Mouse (Mus musculus): ENCODE results near the gene Adcy7. TPM values are rescaled to one million over a fixed set of nuclear protein-coding genes. Genes with fewer than 3 reads are reported as not detected.

The Adcy7 gene
- 145 and 146 TPM in 2 replicates for polyA plus RNA-seq (2012; ENCODE audit: insufficient read depth, insufficient read length, missing spikeins)

- TF ChIP-seq POLR2A (IDR thresholded peaks at IDR 0.05; ENCODE audit: borderline replicate concordance, low read depth, low read length) (no peak), CTCF (IDR thresholded peaks at IDR 0.05; ENCODE audit: low read depth, low read length) (no peak)
- Histone ChIP-seq H3K27ac (ENCODE audit: insufficient read depth, low read depth, low read length) (no peak within 1 kb of the TSS), H3K4me3 (ENCODE audit: insufficient read depth, low read length) (peak within 1 kb of the TSS; percentile 62), H3K4me1 (ENCODE audit: control insufficient read depth, insufficient read depth, low read length) (peaks cover 30% of the 10 kb centered on the region)
These were observed at the start of gene Adcy7 for GRCm38 (mm10) chr8:88272231-88273050. Gene Adcy7, plus strand, starts transcription at chr8:88272403.

GRCm38 (mm10) chr8:88225358-88225757 lies 46.8 kb upstream of the Adcy7 start:
- peaks cover 37% of the 10 kb centered on the region for H3K4me1 ChIP-seq (ENCODE audit: control insufficient read depth, insufficient read depth, low read length)
- H3K27ac ChIP-seq (ENCODE audit: insufficient read depth, low read depth, low read length), result no peak overlapping the region
- no peak overlapping the region for H3K4me3 ChIP-seq (ENCODE audit: insufficient read depth, low read length)
- TF ChIP-seq CTCF (IDR thresholded peaks at IDR 0.05; ENCODE audit: low read depth, low read length), result no peak
- TF ChIP-seq POLR2A (IDR thresholded peaks at IDR 0.05; ENCODE audit: borderline replicate concordance, low read depth, low read length), result no peak

- Histone ChIP-seq H3K27ac (ENCODE audit: insufficient read depth, low read depth, low read length) (0 out of 2 replicates have a peak overlapping the region, but pooled peaks have one; percentile 10), H3K4me1 (ENCODE audit: control insufficient read depth, insufficient read depth, low read length) (peaks cover 28% of the 10 kb centered on the region), H3K4me3 (ENCODE audit: insufficient read depth, low read length) (no peak overlapping the region)
- TF ChIP-seq POLR2A (IDR thresholded peaks at IDR 0.05; ENCODE audit: borderline replicate concordance, low read depth, low read length) (no peak), CTCF (IDR thresholded peaks at IDR 0.05; ENCODE audit: low read depth, low read length) (no peak)
These were observed 44.4 kb upstream of the Adcy7 start for GRCm38 (mm10) chr8:88227851-88228250.

GRCm38 (mm10) chr8:88228286-88228685 lies 43.9 kb upstream of the Adcy7 start:
- TF ChIP-seq POLR2A (IDR thresholded peaks at IDR 0.05; ENCODE audit: borderline replicate concordance, low read depth, low read length) (no peak), CTCF (IDR thresholded peaks at IDR 0.05; ENCODE audit: low read depth, low read length) (no peak)
- Histone ChIP-seq H3K27ac (ENCODE audit: insufficient read depth, low read depth, low read length) (peak overlapping the region; percentile 57), H3K4me1 (ENCODE audit: control insufficient read depth, insufficient read depth, low read length) (peaks cover 32% of the 10 kb centered on the region), H3K4me3 (ENCODE audit: insufficient read depth, low read length) (peak overlapping the region; percentile 24)

GRCm38 (mm10) chr8:88228800-88229199 lies 43.4 kb upstream of the Adcy7 start:
- Histone ChIP-seq H3K4me1 (ENCODE audit: control insufficient read depth, insufficient read depth, low read length) (peaks cover 35% of the 10 kb centered on the region), H3K27ac (ENCODE audit: insufficient read depth, low read depth, low read length) (peak overlapping the region; percentile 57), H3K4me3 (ENCODE audit: insufficient read depth, low read length) (peak overlapping the region; percentile 24)
- TF ChIP-seq CTCF (IDR thresholded peaks at IDR 0.05; ENCODE audit: low read depth, low read length), result no peak
- TF ChIP-seq POLR2A (IDR thresholded peaks at IDR 0.05; ENCODE audit: borderline replicate concordance, low read depth, low read length), result no peak

GRCm38 (mm10) chr8:88236666-88237065 lies 35.5 kb upstream of the Adcy7 start:
- no peak overlapping the region for H3K27ac ChIP-seq (ENCODE audit: insufficient read depth, low read depth, low read length)
- TF ChIP-seq POLR2A (IDR thresholded peaks at IDR 0.05; ENCODE audit: borderline replicate concordance, low read depth, low read length) (no peak), CTCF (IDR thresholded peaks at IDR 0.05; ENCODE audit: low read depth, low read length) (no peak)
- H3K4me1 ChIP-seq (ENCODE audit: control insufficient read depth, insufficient read depth, low read length), result peaks cover 25% of the 10 kb centered on the region
- H3K4me3 ChIP-seq (ENCODE audit: insufficient read depth, low read length), result no peak overlapping the region

GRCm38 (mm10) chr8:88237606-88238005 lies 34.6 kb upstream of the Adcy7 start:
- H3K4me1 ChIP-seq (ENCODE audit: control insufficient read depth, insufficient read depth, low read length), result peaks cover 34% of the 10 kb centered on the region
- TF ChIP-seq CTCF (IDR thresholded peaks at IDR 0.05; ENCODE audit: low read depth, low read length) (no peak), POLR2A (IDR thresholded peaks at IDR 0.05; ENCODE audit: borderline replicate concordance, low read depth, low read length) (no peak)
- H3K27ac ChIP-seq (ENCODE audit: insufficient read depth, low read depth, low read length), result no peak overlapping the region
- no peak overlapping the region for H3K4me3 ChIP-seq (ENCODE audit: insufficient read depth, low read length)

- Histone ChIP-seq H3K27ac (ENCODE audit: insufficient read depth, low read depth, low read length) (no peak overlapping the region), H3K4me3 (ENCODE audit: insufficient read depth, low read length) (no peak overlapping the region)
- no peak for TF ChIP-seq POLR2A (IDR thresholded peaks at IDR 0.05; ENCODE audit: borderline replicate concordance, low read depth, low read length)
- TF ChIP-seq CTCF (IDR thresholded peaks at IDR 0.05; ENCODE audit: low read depth, low read length), result no peak
These were observed 32.9 kb upstream of the Adcy7 start for GRCm38 (mm10) chr8:88239277-88239676.

GRCm38 (mm10) chr8:88241871-88242270 lies 30.3 kb upstream of the Adcy7 start:
- H3K4me1 ChIP-seq (ENCODE audit: control insufficient read depth, insufficient read depth, low read length), result peaks cover 27% of the 10 kb centered on the region
- no peak for TF ChIP-seq POLR2A (IDR thresholded peaks at IDR 0.05; ENCODE audit: borderline replicate concordance, low read depth, low read length)
- no peak for TF ChIP-seq CTCF (IDR thresholded peaks at IDR 0.05; ENCODE audit: low read depth, low read length)

More at GRCm38 (mm10) chr8:88239277-88239676, 32.9 kb upstream of the Adcy7 start:
- H3K4me1 ChIP-seq (ENCODE audit: control insufficient read depth, insufficient read depth, low read length), result peaks cover 27% of the 10 kb centered on the region

GRCm38 (mm10) chr8:88244298-88244697 lies 27.9 kb upstream of the Adcy7 start:
- no peak overlapping the region for H3K27ac ChIP-seq (ENCODE audit: insufficient read depth, low read depth, low read length)
- peaks cover 18% of the 10 kb centered on the region for H3K4me1 ChIP-seq (ENCODE audit: control insufficient read depth, insufficient read depth, low read length)
- TF ChIP-seq POLR2A (IDR thresholded peaks at IDR 0.05; ENCODE audit: borderline replicate concordance, low read depth, low read length), result no peak
- TF ChIP-seq CTCF (IDR thresholded peaks at IDR 0.05; ENCODE audit: low read depth, low read length), result peak; percentile 75
- no peak overlapping the region for H3K4me3 ChIP-seq (ENCODE audit: insufficient read depth, low read length)

More at GRCm38 (mm10) chr8:88241871-88242270, 30.3 kb upstream of the Adcy7 start:
- Histone ChIP-seq H3K4me3 (ENCODE audit: insufficient read depth, low read length) (no peak overlapping the region), H3K27ac (ENCODE audit: insufficient read depth, low read depth, low read length) (peak overlapping the region; percentile 56)

Data from bone marrow macrophage, adult 2 months (primary cell).